In the genomic region with DNA sequence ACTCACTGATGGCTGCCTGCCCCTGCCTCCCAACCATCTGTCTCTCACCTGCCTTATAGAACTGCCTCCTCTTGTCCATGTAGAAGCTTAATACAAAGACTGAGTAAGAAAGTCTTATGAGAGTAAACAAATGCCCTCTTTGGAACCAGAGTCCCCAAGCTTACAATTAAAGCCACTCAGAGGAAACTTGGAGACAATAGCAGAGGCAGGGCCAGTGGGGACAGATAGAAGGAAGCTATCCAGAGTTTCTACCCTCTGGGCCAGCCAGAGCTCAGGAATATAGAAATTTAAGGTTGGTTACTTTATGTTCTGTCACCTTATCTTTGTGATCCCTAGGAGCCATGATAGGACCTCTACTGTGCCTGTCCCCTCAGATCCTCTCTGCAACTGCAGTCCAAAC, we compare ENCODE assay signal across 35 mouse cellular contexts. TPM values are rescaled to one million over a fixed set of nuclear protein-coding genes. Genes with fewer than 3 reads are reported as not detected.
"Had no signal": no experiment of that assay in that cellular context is flagged by ENCODE, and none has a peak within 500 bp of the region (broad histone marks: within the 10 kb centered on the region; RNA-seq: fewer than 3 reads in every experiment).

A gene (minus strand): TSS at position 101 of the 400 bp plus-strand sequence.

- DNase-seq: gastrocnemius, adult 2 months; gastrocnemius, postnatal 10 days; gastrocnemius, postnatal 25 days; heart, adult 18-20 months; heart, postnatal 36 days; kidney, adult 18-20 months; kidney, adult 9 months; kidney, postnatal 14 days; kidney, postnatal 4 days; liver; liver, embryonic 13.5 days had no signal

- H3K36me3 ChIP-seq: heart, embryonic 13.5 days; hindbrain, embryonic 10.5 days; hindbrain, embryonic 12.5 days; intestine, embryonic 15.5 days; kidney, embryonic 15.5 days; limb, embryonic 10.5 days; limb, embryonic 12.5 days; liver, embryonic 13.5 days; liver, embryonic 15.5 days had no signal

- H3K9ac ChIP-seq: heart, embryonic 13.5 days; hindbrain, embryonic 12.5 days; hindbrain, embryonic 14.5 days; intestine, embryonic 15.5 days; kidney, embryonic 15.5 days; limb, embryonic 12.5 days; liver, embryonic 13.5 days; liver, embryonic 15.5 days had no signal

- H3K27me3 ChIP-seq: hindbrain, embryonic 12.5 days; intestine, embryonic 15.5 days; limb, embryonic 12.5 days; liver, embryonic 13.5 days; liver, embryonic 15.5 days had no signal

- H3K4me3 ChIP-seq: gastrocnemius, adult 2 months; heart, embryonic 13.5 days; hindbrain, embryonic 10.5 days; hindbrain, embryonic 12.5 days; intestine, embryonic 15.5 days; kidney, embryonic 15.5 days; layer of hippocampus, adult 2 months; left cerebral cortex, adult 2 months; limb, embryonic 10.5 days; limb, embryonic 12.5 days; liver, embryonic 13.5 days; liver, embryonic 15.5 days had no signal

- H3K27ac ChIP-seq: gastrocnemius, adult 2 months; heart, embryonic 13.5 days; hindbrain, embryonic 10.5 days; hindbrain, embryonic 12.5 days; hindbrain, embryonic 14.5 days; intestine, embryonic 15.5 days; kidney, embryonic 15.5 days; kidney, postnatal 0 days; layer of hippocampus, adult 2 months; left cerebral cortex, adult 2 months; limb, embryonic 10.5 days; limb, embryonic 12.5 days; liver, embryonic 13.5 days; liver, embryonic 15.5 days had no signal

- H3K4me2 ChIP-seq: heart, embryonic 11.5 days; heart, embryonic 13.5 days; hindbrain, embryonic 12.5 days; hindbrain, embryonic 14.5 days; intestine, embryonic 15.5 days; kidney, embryonic 15.5 days; limb, embryonic 12.5 days; liver, embryonic 11.5 days; liver, embryonic 13.5 days; liver, embryonic 15.5 days had no signal

- H3K4me1 ChIP-seq: heart, embryonic 13.5 days; hindbrain, embryonic 10.5 days; hindbrain, embryonic 12.5 days; intestine, embryonic 15.5 days; limb, embryonic 10.5 days; limb, embryonic 12.5 days; liver, embryonic 13.5 days; liver, embryonic 15.5 days had no signal

- ATAC-seq: forebrain, embryonic 16.5 days; hindbrain, embryonic 16.5 days; inflammation-experienced regulatory T-cells, adult 6 months; intestine, embryonic 15.5 days; intestine, postnatal 0 days had no signal

- H3K9me3 ChIP-seq: heart, embryonic 13.5 days; hindbrain, embryonic 10.5 days; hindbrain, embryonic 12.5 days; intestine, embryonic 15.5 days; kidney, embryonic 15.5 days; limb, embryonic 10.5 days; limb, embryonic 12.5 days; liver, embryonic 13.5 days; liver, embryonic 15.5 days had no signal

RNA-seq across cellular contexts. Expression of the gene that starts here (rescaled TPM):
- total RNA-seq: gastrocnemius, adult 2 months; gastrocnemius, postnatal 10 days; gastrocnemius, postnatal 25 days; granulocyte monocyte progenitor cell, adult 5-6 weeks; layer of hippocampus, adult 2 months; layer of hippocampus, postnatal 10 days; layer of hippocampus, postnatal 25 days; left cerebral cortex, adult 2 months; left cerebral cortex, postnatal 14 days; left cerebral cortex, postnatal 36 days had no signal
- polyA plus RNA-seq: forebrain, embryonic 16.5 days; frontal cortex, adult 2 months; heart, embryonic 11.5 days; heart, embryonic 13.5 days; hindbrain, embryonic 10.5 days; hindbrain, embryonic 12.5 days; hindbrain, embryonic 14.5 days; hindbrain, embryonic 16.5 days; intestine, embryonic 15.5 days; kidney, embryonic 15.5 days; kidney, postnatal 0 days; limb, embryonic 10.5 days; limb, embryonic 12.5 days; liver, embryonic 11.5 days; liver, embryonic 13.5 days; liver, embryonic 15.5 days had no signal
